Mouse (Mus musculus): ENCODE measurements around the gene Cd55b. TPM values are rescaled to one million over a fixed set of nuclear protein-coding genes. Genes with fewer than 3 reads are reported as not detected.

Cd55b gene
- total RNA-seq (2014; rRNA removed) (not detected in 2 replicates), polyA plus RNA-seq (2012; rRNA removed) (not detected in 2 replicates)

- WGBS: 65% methylated on average over 18 of the region's 18 CpGs
- H3K4me3 ChIP-seq (ENCODE audit: insufficient read depth, low read depth, low read length): no peak within 1 kb of the TSS
- H3K27ac ChIP-seq (replicated peaks; ENCODE audit: insufficient read depth, low read depth, low read length): no peak within 1 kb of the TSS
- no peak within 1 kb of the TSS for H3K9ac ChIP-seq (ENCODE audit: low read depth, low read length)
- H3K4me1 ChIP-seq (ENCODE audit: control insufficient read depth, insufficient read depth, low read length): no peaks in the 10 kb centered on the region
- DNase-seq (ENCODE audit: extremely low read depth, low read depth, low spot score): no peak
- no peaks in the 10 kb centered on the region for H3K27me3 ChIP-seq (ENCODE audit: control insufficient read depth, insufficient read depth, low read length)
- H3K36me3 ChIP-seq (ENCODE audit: control insufficient read depth, insufficient read depth, low read length): no peaks in the 10 kb centered on the region
- TF ChIP-seq CTCF (IDR thresholded peaks at IDR 0.05; ENCODE audit: low read depth, low read length) (no peak), POLR2A (IDR thresholded peaks at IDR 0.05; ENCODE audit: extremely low read depth, insufficient read depth, low read length) (no peak)
- no peaks in the 10 kb centered on the region for H3K79me2 ChIP-seq (ENCODE audit: control insufficient read depth, insufficient read depth, low read length)
These were observed at the start of gene Cd55b for GRCm38 (mm10) chr1:130422664-130423111. TSS of gene Cd55b (minus strand) at chr1:130423009.

- Histone ChIP-seq H3K36me3 (ENCODE audit: control insufficient read depth, insufficient read depth, low read length) (no peaks in the 10 kb centered on the region), H3K27ac (replicated peaks; ENCODE audit: insufficient read depth, low read depth, low read length) (no peak overlapping the region), H3K4me3 (ENCODE audit: insufficient read depth, low read depth, low read length) (no peak overlapping the region), H3K79me2 (ENCODE audit: control insufficient read depth, insufficient read depth, low read length) (no peaks in the 10 kb centered on the region), H3K4me1 (ENCODE audit: control insufficient read depth, insufficient read depth, low read length) (no peaks in the 10 kb centered on the region), H3K27me3 (ENCODE audit: control insufficient read depth, insufficient read depth, low read length) (no peaks in the 10 kb centered on the region), H3K9ac (ENCODE audit: low read depth, low read length) (no peak overlapping the region)
- TF ChIP-seq POLR2A (IDR thresholded peaks at IDR 0.05; ENCODE audit: extremely low read depth, insufficient read depth, low read length) (no peak), CTCF (IDR thresholded peaks at IDR 0.05; ENCODE audit: low read depth, low read length) (no peak)
- DNase-seq (ENCODE audit: extremely low read depth, low read depth, low spot score): no peak
- 92% methylated on average over 4 of the region's 4 CpGs for WGBS
These were observed 47.3 kb upstream of the Cd55b start for GRCm38 (mm10) chr1:130470074-130470473.

- H3K9ac ChIP-seq (ENCODE audit: low read depth, low read length): no peak overlapping the region
- H3K79me2 ChIP-seq (ENCODE audit: control insufficient read depth, insufficient read depth, low read length): no peaks in the 10 kb centered on the region
- peak; percentile 8 for DNase-seq (ENCODE audit: extremely low read depth, low read depth, low spot score)
- 53% methylated on average over 2 of the region's 2 CpGs for WGBS
- H3K4me1 ChIP-seq (ENCODE audit: control insufficient read depth, insufficient read depth, low read length): no peaks in the 10 kb centered on the region
- TF ChIP-seq CTCF (IDR thresholded peaks at IDR 0.05; ENCODE audit: low read depth, low read length) (no peak), POLR2A (IDR thresholded peaks at IDR 0.05; ENCODE audit: extremely low read depth, insufficient read depth, low read length) (no peak)
- H3K4me3 ChIP-seq (ENCODE audit: insufficient read depth, low read depth, low read length): no peak overlapping the region
- no peaks in the 10 kb centered on the region for H3K36me3 ChIP-seq (ENCODE audit: control insufficient read depth, insufficient read depth, low read length)
- no peak overlapping the region for H3K27ac ChIP-seq (replicated peaks; ENCODE audit: insufficient read depth, low read depth, low read length)
- H3K27me3 ChIP-seq (ENCODE audit: control insufficient read depth, insufficient read depth, low read length): no peaks in the 10 kb centered on the region
These were observed 44.6 kb upstream of the Cd55b start for GRCm38 (mm10) chr1:130467453-130467852.

GRCm38 (mm10) chr1:130464173-130464572 lies 41.4 kb upstream of the Cd55b start:
- Histone ChIP-seq H3K27ac (replicated peaks; ENCODE audit: insufficient read depth, low read depth, low read length) (no peak overlapping the region), H3K4me3 (ENCODE audit: insufficient read depth, low read depth, low read length) (no peak overlapping the region), H3K36me3 (ENCODE audit: control insufficient read depth, insufficient read depth, low read length) (no peaks in the 10 kb centered on the region), H3K79me2 (ENCODE audit: control insufficient read depth, insufficient read depth, low read length) (no peaks in the 10 kb centered on the region), H3K9ac (ENCODE audit: low read depth, low read length) (no peak overlapping the region), H3K4me1 (ENCODE audit: control insufficient read depth, insufficient read depth, low read length) (no peaks in the 10 kb centered on the region), H3K27me3 (ENCODE audit: control insufficient read depth, insufficient read depth, low read length) (no peaks in the 10 kb centered on the region)
- DNase-seq (ENCODE audit: extremely low read depth, low read depth, low spot score): no peak
- TF ChIP-seq POLR2A (IDR thresholded peaks at IDR 0.05; ENCODE audit: extremely low read depth, insufficient read depth, low read length): no peak
- TF ChIP-seq CTCF (IDR thresholded peaks at IDR 0.05; ENCODE audit: low read depth, low read length): no peak

- Histone ChIP-seq H3K79me2 (ENCODE audit: control insufficient read depth, insufficient read depth, low read length) (no peaks in the 10 kb centered on the region), H3K27ac (replicated peaks; ENCODE audit: insufficient read depth, low read depth, low read length) (peak overlapping the region; percentile 6), H3K27me3 (ENCODE audit: control insufficient read depth, insufficient read depth, low read length) (no peaks in the 10 kb centered on the region), H3K9ac (ENCODE audit: low read depth, low read length) (peak overlapping the region; percentile 25), H3K4me1 (ENCODE audit: control insufficient read depth, insufficient read depth, low read length) (no peaks in the 10 kb centered on the region), H3K4me3 (ENCODE audit: insufficient read depth, low read depth, low read length) (peak overlapping the region; percentile 52), H3K36me3 (ENCODE audit: control insufficient read depth, insufficient read depth, low read length) (no peaks in the 10 kb centered on the region)
- WGBS: 14% methylated on average over 4 of the region's 4 CpGs
- no peak for TF ChIP-seq CTCF (IDR thresholded peaks at IDR 0.05; ENCODE audit: low read depth, low read length)
- no peak for TF ChIP-seq POLR2A (IDR thresholded peaks at IDR 0.05; ENCODE audit: extremely low read depth, insufficient read depth, low read length)
- no peak for DNase-seq (ENCODE audit: extremely low read depth, low read depth, low spot score)
These were observed 40.1 kb upstream of the Cd55b start for GRCm38 (mm10) chr1:130462867-130463266.

- H3K36me3 ChIP-seq (ENCODE audit: control insufficient read depth, insufficient read depth, low read length): no peaks in the 10 kb centered on the region
- peak within 1 kb of the TSS; percentile 50 for H3K9ac ChIP-seq (ENCODE audit: low read depth, low read length)
- peak; percentile 15 for DNase-seq (ENCODE audit: extremely low read depth, low read depth, low spot score)
- WGBS: 3% methylated on average over 44 of the region's 45 CpGs
- TF ChIP-seq CTCF (IDR thresholded peaks at IDR 0.05; ENCODE audit: low read depth, low read length) (peak; percentile 75), POLR2A (IDR thresholded peaks at IDR 0.05; ENCODE audit: extremely low read depth, insufficient read depth, low read length) (no peak)
- H3K4me3 ChIP-seq (ENCODE audit: insufficient read depth, low read depth, low read length): peak within 1 kb of the TSS; percentile 52
- H3K79me2 ChIP-seq (ENCODE audit: control insufficient read depth, insufficient read depth, low read length): no peaks in the 10 kb centered on the region
- no peaks in the 10 kb centered on the region for H3K4me1 ChIP-seq (ENCODE audit: control insufficient read depth, insufficient read depth, low read length)
- no peaks in the 10 kb centered on the region for H3K27me3 ChIP-seq (ENCODE audit: control insufficient read depth, insufficient read depth, low read length)
- peak within 1 kb of the TSS; percentile 33 for H3K27ac ChIP-seq (replicated peaks; ENCODE audit: insufficient read depth, low read depth, low read length)
These were observed 39.5 kb upstream of the Cd55b start, which contains the start of gene Cd55 for GRCm38 (mm10) chr1:130462084-130462861. TSS of gene Cd55 (minus strand) at chr1:130462744.
